Mouse (Mus musculus) megakaryocyte, embryonic 14.5 days (primary cell): ENCODE data around the gene Tmem210. TPM values are rescaled to one million over a fixed set of nuclear protein-coding genes. Genes with fewer than 3 reads are reported as not detected.
A peak's percentile ranks its signal among the peaks of the same experiment; 100 is the strongest.

Experiments
- H3K27me3 ChIP-seq: replicated peaks from 2 replicates; pipeline ENCODE3; 2012; ENCODE audit warnings: inconsistent platforms
- H3K36me3 ChIP-seq: replicated peaks from 2 replicates; pipeline ENCODE3; 2012; ENCODE audit warnings: low read length, inconsistent platforms, mixed read lengths
- H3K4me1 ChIP-seq: 2 replicates; pipeline ENCODE4 v1.6.1; 2012; ENCODE audit warnings: inconsistent platforms
- H3K4me3 ChIP-seq: replicated peaks from 2 replicates; pipeline ENCODE3; 2012; ENCODE audit warnings: moderate library complexity, mild to moderate bottlenecking, inconsistent platforms
- H3K9me3 ChIP-seq: 2 replicates; pipeline ENCODE4 v1.6.1; 2012; ENCODE audit warnings: inconsistent platforms
- FLI1 ChIP-seq: IDR thresholded peaks from 2 replicates; pipeline ENCODE4 v1.6.1; 2012; ENCODE audit warnings: low read length, inconsistent platforms, mixed read lengths
- GATA1 ChIP-seq: IDR thresholded peaks from 3 replicates; pipeline ENCODE4 v1.6.1; 2012; ENCODE audit warnings: mixed read lengths, low read length, inconsistent platforms, borderline replicate concordance
- polyA plus RNA-seq: library from polyadenylated mRNA; stranded (reverse); fragments of >175 nt; gene quantifications from 2 replicates; pipeline ENCODE4 v1.2.3, GENCODE M21; 2012; ENCODE audit warnings: low replicate concordance; ENCODE audit not compliant: insufficient read depth

Tmem210 gene
- polyA plus RNA-seq, 1 experiment = not detected

DNA sequence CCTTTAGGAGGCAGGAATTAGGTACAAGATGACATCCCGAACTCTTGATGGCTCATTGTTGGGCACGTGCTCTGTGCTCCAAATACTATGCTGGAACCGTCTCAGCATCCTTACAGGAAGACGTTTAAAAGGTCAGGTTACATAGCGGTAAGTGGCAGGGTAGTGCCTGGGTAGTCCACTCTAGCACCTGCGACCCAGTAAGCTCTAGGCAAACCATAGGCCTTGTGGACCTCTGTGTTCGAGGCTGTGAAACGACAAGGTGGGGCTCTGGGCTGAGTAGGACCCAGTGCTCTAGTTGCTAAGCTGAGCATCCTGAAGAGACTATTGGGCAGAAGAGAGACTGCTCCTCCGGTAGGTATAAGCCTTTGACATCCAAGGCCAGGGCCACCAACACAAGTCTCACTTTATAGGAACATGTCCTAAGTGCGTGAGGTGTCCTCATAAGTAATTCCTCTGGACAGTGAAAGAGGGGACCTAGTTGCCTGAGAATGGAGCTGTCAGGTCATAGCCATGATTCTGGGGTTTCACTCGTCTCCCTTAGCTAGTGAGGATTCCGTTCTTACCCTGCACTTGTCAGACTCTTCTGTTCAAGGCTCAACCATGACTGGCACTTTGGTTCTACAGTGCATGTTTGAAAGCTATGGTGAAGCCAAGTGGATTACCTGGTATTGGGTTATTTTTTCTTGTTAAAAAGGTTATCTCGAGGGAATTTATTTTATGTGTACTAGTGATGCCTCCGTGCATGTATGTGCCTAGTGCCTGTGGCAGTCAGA, 17.8 kb downstream of the Tmem210 start:
- Histone ChIP-seq H3K36me3 (no peaks in the 10 kb centered on the region), H3K4me1 (peaks cover 20% of the 10 kb centered on the region), H3K4me3 (no peak overlapping the region), H3K27me3 (peaks cover 88% of the 10 kb centered on the region), H3K9me3 (peaks cover 11% of the 10 kb centered on the region)
- TF ChIP-seq FLI1 (no peak), GATA1 (no peak)

- no peak overlapping the region for H3K4me3 ChIP-seq
- no peaks in the 10 kb centered on the region for H3K36me3 ChIP-seq
- TF ChIP-seq FLI1 (no peak), GATA1 (no peak)
- H3K4me1 ChIP-seq = peaks cover 23% of the 10 kb centered on the region
- H3K9me3 ChIP-seq = peaks cover 5% of the 10 kb centered on the region
- peaks cover 92% of the 10 kb centered on the region for H3K27me3 ChIP-seq
Observed at GRCm38 (mm10) chr2:25310180-25310579, 22.2 kb downstream of the Tmem210 start.

- TF ChIP-seq GATA1 = no peak
- TF ChIP-seq FLI1 = no peak
- peaks cover 5% of the 10 kb centered on the region for H3K9me3 ChIP-seq
- H3K27me3 ChIP-seq = peaks cover 92% of the 10 kb centered on the region
- H3K4me3 ChIP-seq = peak overlapping the region; percentile 38
- peaks cover 17% of the 10 kb centered on the region for H3K4me1 ChIP-seq
- H3K36me3 ChIP-seq = no peaks in the 10 kb centered on the region
Observed at GRCm38 (mm10) chr2:25310969-25311368, 23.0 kb downstream of the Tmem210 start.

DNA sequence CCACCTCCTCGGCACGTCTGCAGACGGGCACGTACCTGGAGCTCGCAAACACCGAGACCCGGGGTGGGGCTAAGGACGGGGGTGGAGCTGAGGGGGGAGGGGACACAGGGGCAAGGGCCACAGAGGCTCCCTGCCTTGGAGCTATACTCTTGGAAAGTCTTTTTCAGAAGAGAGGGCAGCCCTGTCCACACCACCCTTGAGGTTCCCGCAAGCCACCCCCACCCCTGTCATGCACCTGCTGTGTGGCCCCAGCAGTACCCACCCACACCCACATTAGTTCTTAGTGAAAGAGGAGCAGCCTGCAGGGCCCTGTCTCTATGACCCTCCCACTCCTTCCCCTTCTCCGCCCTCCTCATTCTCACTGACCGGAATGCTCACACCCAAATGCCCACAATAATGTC, 23.5 kb downstream of the Tmem210 start:
- H3K27me3 ChIP-seq = peaks cover 92% of the 10 kb centered on the region
- H3K4me3 ChIP-seq = no peak overlapping the region
- H3K36me3 ChIP-seq = no peaks in the 10 kb centered on the region

DNA sequence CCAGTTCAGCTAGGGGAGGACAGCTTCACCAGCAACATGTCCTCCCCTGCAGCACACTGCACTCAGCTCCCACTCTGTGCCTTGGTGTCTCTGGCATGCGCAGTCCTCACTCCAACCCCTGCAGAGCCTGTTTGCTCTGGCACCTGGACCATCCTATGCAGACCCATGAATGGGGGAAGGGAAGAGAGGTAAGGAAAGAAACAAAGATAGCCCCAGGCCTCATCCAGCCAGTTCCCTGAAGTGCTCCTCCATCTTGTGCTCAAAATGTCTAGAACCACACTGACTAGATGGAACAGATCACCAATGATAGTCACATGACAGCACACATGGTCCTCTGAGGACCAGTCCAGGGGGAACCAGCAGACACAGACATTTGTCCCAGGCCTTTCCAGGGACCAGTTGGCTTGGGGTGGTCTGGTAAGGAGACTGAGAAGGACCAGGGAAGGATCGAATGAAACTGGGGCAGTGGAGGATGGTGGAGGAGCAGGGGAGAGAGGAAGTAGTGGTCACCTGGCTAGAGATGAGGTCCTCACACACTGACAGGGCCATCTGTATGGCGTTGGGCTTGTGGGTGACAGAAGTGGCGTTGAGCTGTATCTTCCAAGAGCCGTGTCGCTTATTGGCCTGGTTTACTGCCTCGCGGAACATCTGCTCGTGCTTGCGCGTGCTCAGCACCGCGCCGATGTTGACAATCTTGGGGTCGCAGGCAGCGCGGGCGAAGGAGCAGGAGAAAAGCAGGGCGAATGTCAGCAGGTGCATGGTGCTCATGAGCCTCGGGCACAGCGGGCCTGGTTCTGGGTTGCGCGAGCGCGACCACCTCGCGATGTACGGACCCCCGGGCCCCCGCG, 30.4 kb downstream of the Tmem210 start:
- Histone ChIP-seq H3K27me3 (peaks cover 92% of the 10 kb centered on the region), H3K4me3 (peak overlapping the region; percentile 88), H3K9me3 (peaks cover 4% of the 10 kb centered on the region; the same call in 1 of the 2 replicates), H3K4me1 (peaks cover 13% of the 10 kb centered on the region), H3K36me3 (no peaks in the 10 kb centered on the region)
- TF ChIP-seq GATA1 (no peak), FLI1 (no peak)

More for the DNA sequence above, 23.5 kb downstream of the Tmem210 start:
- H3K9me3 ChIP-seq = peaks cover 5% of the 10 kb centered on the region
- peaks cover 17% of the 10 kb centered on the region for H3K4me1 ChIP-seq
- TF ChIP-seq GATA1 (no peak), FLI1 (no peak)

DNA sequence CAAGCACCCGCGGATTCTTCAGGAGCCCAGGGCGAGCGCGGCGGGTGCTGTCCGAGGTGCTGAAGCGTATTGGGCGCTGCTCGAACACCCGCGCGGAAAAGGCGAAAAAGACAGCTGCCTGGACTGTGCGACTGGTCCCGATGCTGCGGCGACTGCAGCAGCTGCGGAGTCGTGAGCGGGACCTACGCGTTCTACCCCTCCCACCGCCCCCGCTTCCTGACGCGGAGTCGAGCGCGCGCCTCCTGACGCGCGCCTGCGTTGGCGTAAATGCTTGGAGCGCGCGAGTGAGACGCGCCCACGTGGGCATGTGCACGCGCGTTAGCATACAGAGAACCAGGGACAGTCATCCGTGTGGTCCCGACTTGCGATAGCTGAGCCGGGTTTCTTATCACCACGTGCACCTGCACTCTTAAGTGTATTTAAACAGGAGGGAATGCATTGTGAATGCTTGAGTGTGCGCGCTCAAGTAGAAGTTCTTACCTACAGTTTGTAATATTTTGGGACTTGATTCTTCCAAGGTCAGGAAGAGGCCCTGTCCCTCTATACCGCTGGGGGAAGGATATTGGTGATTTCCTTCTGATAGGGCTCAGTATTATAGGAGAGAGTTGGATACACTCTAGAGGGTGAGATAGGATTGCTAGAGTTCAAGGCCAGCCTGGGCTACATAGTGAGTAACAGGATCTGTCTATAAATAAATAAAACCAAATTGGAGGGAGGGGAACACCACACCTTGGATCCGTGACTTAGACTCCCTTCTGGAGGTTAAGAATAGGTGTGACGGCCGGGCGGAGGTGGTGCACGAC, 31.2 kb downstream of the Tmem210 start, which contains the start of gene Grin1:
TSS of gene Grin1 (minus strand) at position 217 of the 803 bp plus-strand sequence.
- peaks cover 11% of the 10 kb centered on the region for H3K4me1 ChIP-seq
- peaks cover 85% of the 10 kb centered on the region for H3K27me3 ChIP-seq
- H3K9me3 ChIP-seq = peaks cover 4% of the 10 kb centered on the region; the same call in 1 of the 2 replicates
- no peaks in the 10 kb centered on the region for H3K36me3 ChIP-seq
- TF ChIP-seq GATA1 (no peak), FLI1 (no peak)
- H3K4me3 ChIP-seq = peak within 1 kb of the TSS; percentile 88

DNA sequence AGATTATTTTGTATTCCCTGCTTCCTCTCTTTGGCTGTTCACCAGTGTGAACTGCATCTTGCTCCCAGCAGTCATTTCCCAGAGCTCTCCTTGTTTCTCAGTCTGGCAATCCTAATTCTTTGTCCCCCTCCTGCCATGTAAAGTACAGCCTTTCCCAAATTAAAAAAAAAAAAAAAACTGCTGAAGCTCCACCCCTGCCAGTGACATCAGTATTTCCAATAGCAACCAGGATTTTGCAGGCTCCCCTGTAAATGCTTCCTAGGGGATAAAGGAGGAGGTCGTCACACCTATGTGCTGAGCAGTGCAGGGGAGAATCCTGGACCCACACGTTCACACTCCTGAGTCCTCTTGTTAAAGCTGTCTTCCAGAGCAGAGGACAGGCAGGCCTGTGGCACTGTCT, 32.1 kb downstream of the Tmem210 start:
- TF ChIP-seq GATA1 (no peak), FLI1 (no peak)
- Histone ChIP-seq H3K4me3 (no peak overlapping the region), H3K27me3 (peaks cover 82% of the 10 kb centered on the region), H3K36me3 (no peaks in the 10 kb centered on the region), H3K4me1 (peaks cover 11% of the 10 kb centered on the region), H3K9me3 (peaks cover 4% of the 10 kb centered on the region; the same call in 1 of the 2 replicates)

GRCm38 (mm10) chr2:25326036-25326435, 38.1 kb downstream of the Tmem210 start:
- no peak for TF ChIP-seq FLI1
- no peak for TF ChIP-seq GATA1
- H3K27me3 ChIP-seq = peaks cover 28% of the 10 kb centered on the region
- no peaks in the 10 kb centered on the region for H3K36me3 ChIP-seq
- no peak overlapping the region for H3K4me3 ChIP-seq
- peaks cover 10% of the 10 kb centered on the region for H3K4me1 ChIP-seq
- H3K9me3 ChIP-seq = no peaks in the 10 kb centered on the region

- TF ChIP-seq FLI1 (no peak), GATA1 (no peak)
- H3K4me3 ChIP-seq = no peak overlapping the region
- H3K9me3 ChIP-seq = no peaks in the 10 kb centered on the region
- H3K4me1 ChIP-seq = peaks cover 27% of the 10 kb centered on the region
- no peaks in the 10 kb centered on the region for H3K36me3 ChIP-seq
- peaks cover 9% of the 10 kb centered on the region for H3K27me3 ChIP-seq
Observed at GRCm38 (mm10) chr2:25328440-25328839, 40.5 kb downstream of the Tmem210 start.

GRCm38 (mm10) chr2:25331470-25331869, 43.5 kb downstream of the Tmem210 start:
- TF ChIP-seq GATA1 = no peak
- no peak for TF ChIP-seq FLI1
- H3K4me3 ChIP-seq = peak overlapping the region; percentile 97
- H3K9me3 ChIP-seq = no peaks in the 10 kb centered on the region
- peaks cover 30% of the 10 kb centered on the region for H3K36me3 ChIP-seq
- H3K4me1 ChIP-seq = peaks cover 50% of the 10 kb centered on the region
- peaks cover 3% of the 10 kb centered on the region for H3K27me3 ChIP-seq
